In the genomic region with DNA sequence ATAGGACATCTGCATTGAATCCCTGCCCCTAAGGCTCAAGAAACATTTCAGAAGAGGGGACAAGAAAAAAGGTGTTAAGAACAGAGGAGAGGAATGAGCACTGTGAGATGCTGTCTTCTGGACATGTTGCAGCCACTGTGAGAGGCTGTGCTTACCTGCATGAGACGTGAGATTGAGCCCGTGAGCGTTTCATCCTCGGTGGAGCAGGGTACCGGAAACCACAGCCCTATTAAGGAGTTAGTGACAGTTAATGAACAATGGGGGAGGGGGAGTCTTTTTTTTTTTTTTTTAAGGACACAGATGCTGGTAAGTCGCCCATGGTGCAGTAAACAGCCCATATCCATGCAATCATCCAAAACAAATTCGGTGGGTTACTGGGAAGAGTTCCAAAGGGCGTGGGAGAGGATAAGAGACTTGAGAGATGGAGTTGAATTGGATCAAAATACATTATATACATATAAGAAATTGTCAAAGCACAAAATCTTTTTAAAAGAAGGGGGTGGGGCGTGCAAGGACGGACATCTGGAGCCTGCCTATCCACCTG, we compare ENCODE assay signal across 8 mouse cellular contexts. TPM values are rescaled to one million over a fixed set of nuclear protein-coding genes. Genes with fewer than 3 reads are reported as not detected.
DNase-seq lines count a peak whose midpoint lies in the region; ATAC-seq lines count a peak whose summit lies in the region.

No protein-coding gene starts in this region.

- 16% methylated on average over 10 of the region's 10 CpGs for WGBS in heart, embryonic 13.5 days
- 2% methylated on average over 10 of the region's 10 CpGs for WGBS in hindbrain, embryonic 14.5 days
- WGBS in midbrain, embryonic 13.5 days, result 1% methylated on average over 10 of the region's 10 CpGs

- ATAC-seq in heart, embryonic 13.5 days (ENCODE audit: extremely low read depth, insufficient number of reproducible peaks, low FRiP score, low TSS enrichment), result no peak
- ATAC-seq in hindbrain, embryonic 14.5 days (ENCODE audit: low FRiP score), result peak; percentile 21
- peak; percentile 35 for ATAC-seq in midbrain, embryonic 13.5 days

- no peak overlapping the region for H3K27ac ChIP-seq in heart, embryonic 13.5 days (replicated peaks)
- H3K27ac ChIP-seq in hindbrain, embryonic 14.5 days, result no peak overlapping the region
- H3K27ac ChIP-seq in midbrain, embryonic 13.5 days, result peak overlapping the region; percentile 62

- DNase-seq in heart, postnatal 4 days, result no peak
- peak; percentile 24 for DNase-seq in embryo, embryonic 11.5 days (ENCODE audit: low read depth, low spot score)
- peak; percentile 44 for DNase-seq in hindbrain, embryonic 14.5 days (ENCODE audit: low spot score)
- DNase-seq in frontal cortex, postnatal 10 days (ENCODE audit: low spot score in 2 of 2), result no peak
- no peak for DNase-seq in gastrocnemius, postnatal 14 days
- no peak for DNase-seq in spleen, postnatal 36 days (ENCODE audit: low spot score in 2 of 2)

- intact Hi-C loops in gastrocnemius, postnatal 14 days (cut with DNase I; ENCODE audit: low total_unique reads), result no loop called here

- peaks cover 17% of the 10 kb centered on the region for H3K4me1 ChIP-seq in heart, embryonic 13.5 days
- H3K4me1 ChIP-seq in hindbrain, embryonic 14.5 days (replicated peaks; ENCODE audit: control insufficient read depth, insufficient read depth, low read length), result peaks cover 24% of the 10 kb centered on the region
- peaks cover 30% of the 10 kb centered on the region for H3K4me1 ChIP-seq in midbrain, embryonic 13.5 days (replicated peaks)

- H3K4me2 ChIP-seq in heart, embryonic 13.5 days, result peak overlapping the region; percentile 56
- peak overlapping the region; percentile 51 for H3K4me2 ChIP-seq in hindbrain, embryonic 14.5 days (replicated peaks)
- peak overlapping the region; percentile 58 for H3K4me2 ChIP-seq in midbrain, embryonic 13.5 days (replicated peaks)

- no peak overlapping the region for H3K9ac ChIP-seq in heart, embryonic 13.5 days
- peak overlapping the region; percentile 28; the same call in 1 of the 2 replicates for H3K9ac ChIP-seq in hindbrain, embryonic 14.5 days
- peak overlapping the region; percentile 32; the same call in 1 of the 2 replicates for H3K9ac ChIP-seq in midbrain, embryonic 13.5 days (replicated peaks)

- peaks cover 8% of the 10 kb centered on the region; the same call in 1 of the 2 replicates for H3K9me3 ChIP-seq in heart, embryonic 13.5 days
- no peaks in the 10 kb centered on the region for H3K9me3 ChIP-seq in hindbrain, embryonic 14.5 days (ENCODE audit: control insufficient read depth, low read length)
- H3K9me3 ChIP-seq in midbrain, embryonic 13.5 days, result no peaks in the 10 kb centered on the region

- no peaks in the 10 kb centered on the region for H3K36me3 ChIP-seq in heart, embryonic 13.5 days
- no peaks in the 10 kb centered on the region for H3K36me3 ChIP-seq in hindbrain, embryonic 14.5 days (replicated peaks; ENCODE audit: control insufficient read depth, insufficient read depth)
- no peaks in the 10 kb centered on the region for H3K36me3 ChIP-seq in midbrain, embryonic 13.5 days

- H3K4me3 ChIP-seq in heart, embryonic 13.5 days, result peak overlapping the region; percentile 30
- peak overlapping the region; percentile 20; the same call in 1 of the 2 replicates for H3K4me3 ChIP-seq in hindbrain, embryonic 14.5 days (replicated peaks; ENCODE audit: low read length)
- H3K4me3 ChIP-seq in midbrain, embryonic 13.5 days (replicated peaks), result peak overlapping the region; percentile 33

- H3K27me3 ChIP-seq in heart, embryonic 13.5 days (replicated peaks), result 0 out of 2 replicates have a peak, but pooled peaks cover 3% of the 10 kb centered on the region
- H3K27me3 ChIP-seq in hindbrain, embryonic 14.5 days (ENCODE audit: control insufficient read depth, insufficient read depth, low read length), result no peaks in the 10 kb centered on the region
- no peaks in the 10 kb centered on the region for H3K27me3 ChIP-seq in midbrain, embryonic 13.5 days

RNA-seq across cellular contexts. Expression of a gene that starts 32.4 kb away (rescaled TPM):
- polyA plus RNA-seq in heart, embryonic 13.5 days (2015; fragmentation: Nextera tagmentation; extraction: Ambion mirVana), result 1.6 and 1.8 TPM in 2 replicates
- 1 to 10 TPM; 1.2 to 2.1 TPM for total RNA-seq in heart, postnatal 4 days (2021)
- 1.4 and 1.7 TPM in 2 replicates for polyA plus RNA-seq in hindbrain, embryonic 14.5 days (2014; fragmentation: Nextera tagmentation; extraction: Ambion mirVana)
- polyA plus RNA-seq in midbrain, embryonic 13.5 days (2015; fragmentation: Nextera tagmentation; extraction: Ambion mirVana), result 0.90 and 1.1 TPM in 2 replicates
- under 1 TPM; 0.23 to 0.40 TPM for total RNA-seq in gastrocnemius, postnatal 14 days (2021)

RNA-seq across cellular contexts. Expression of a gene that starts 43.6 kb away (rescaled TPM):
- 0.05 and 0.08 TPM in 2 replicates for polyA plus RNA-seq in heart, embryonic 13.5 days (2015; fragmentation: Nextera tagmentation; extraction: Ambion mirVana)
- total RNA-seq in heart, postnatal 4 days (2021), result 1 to 10 TPM in 1 of 2 experiments, under 1 TPM in 1; 0.79 to 1.1 TPM
- polyA plus RNA-seq in hindbrain, embryonic 14.5 days (2014; fragmentation: Nextera tagmentation; extraction: Ambion mirVana), result 0.07 and 0.10 TPM in 2 replicates
- polyA plus RNA-seq in midbrain, embryonic 13.5 days (2015; fragmentation: Nextera tagmentation; extraction: Ambion mirVana), result 0.06 and 0.08 TPM in 2 replicates
- total RNA-seq in gastrocnemius, postnatal 14 days (2021), result under 1 TPM; 0.66 to 0.73 TPM

Comparison
In these comparisons a context has a peak if more than half of its experiments do, and no peak if none do; other contexts are left out.
1. DNase-seq: peak in embryo, embryonic 11.5 days (single experiment) and hindbrain, embryonic 14.5 days (single experiment); none in heart, postnatal 4 days (single experiment), frontal cortex, postnatal 10 days (0 of 2), gastrocnemius, postnatal 14 days (single experiment) and spleen, postnatal 36 days (0 of 2).
2. Peak in every context shown above with its lines, with median percentiles within 50 percentile points of each other: H3K4me2 ChIP-seq and H3K4me3 ChIP-seq.